Mouse (Mus musculus) layer of hippocampus, postnatal 36 days (tissue): Measurements from ENCODE around the gene Rapgef4. TPM values are rescaled to one million over a fixed set of nuclear protein-coding genes. Genes with fewer than 3 reads are reported as not detected.
A peak's percentile ranks its signal among the peaks of the same experiment; 100 is the strongest.

ENCODE experiments used
- DNase-seq, 2 experiments: peaks; one replicate each; pipeline ENCODE4 v3.0.0; 2022
- total RNA-seq, 2 experiments: library from RNA; stranded (reverse); gene quantifications; 2 replicates each; pipeline ENCODE4 v1.2.3; 2021

The Rapgef4 gene
- total RNA-seq, 2 experiments from 2014 or later: 339 to 358 TPM

DNA sequence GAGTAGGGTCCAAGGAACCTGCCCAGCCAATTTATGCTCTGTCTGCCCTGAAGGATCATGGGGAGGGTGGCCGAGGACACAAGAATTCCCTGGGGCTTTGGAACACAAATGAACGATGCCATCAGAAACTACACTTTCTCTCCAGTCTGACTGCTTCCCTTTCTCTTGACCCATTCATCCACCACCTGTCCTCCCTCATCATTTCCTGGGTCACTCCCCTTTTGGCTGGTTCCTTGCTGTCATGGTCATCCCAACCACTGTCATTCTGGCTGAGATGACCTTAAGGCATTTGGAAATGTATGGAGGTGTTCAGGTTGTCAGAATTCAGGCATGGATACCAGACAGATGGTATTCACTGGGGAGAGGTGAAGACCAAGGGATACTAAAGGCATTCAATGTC, 200.4 kb downstream of the Rapgef4 start:
- DNase-seq: no peak

- no peak for DNase-seq
Observed at GRCm38 (mm10) chr2:72183751-72184150, 202.7 kb downstream of the Rapgef4 start.

- no peak for DNase-seq
Observed at GRCm38 (mm10) chr2:72196190-72196965, 215.3 kb downstream of the Rapgef4 start.

DNA sequence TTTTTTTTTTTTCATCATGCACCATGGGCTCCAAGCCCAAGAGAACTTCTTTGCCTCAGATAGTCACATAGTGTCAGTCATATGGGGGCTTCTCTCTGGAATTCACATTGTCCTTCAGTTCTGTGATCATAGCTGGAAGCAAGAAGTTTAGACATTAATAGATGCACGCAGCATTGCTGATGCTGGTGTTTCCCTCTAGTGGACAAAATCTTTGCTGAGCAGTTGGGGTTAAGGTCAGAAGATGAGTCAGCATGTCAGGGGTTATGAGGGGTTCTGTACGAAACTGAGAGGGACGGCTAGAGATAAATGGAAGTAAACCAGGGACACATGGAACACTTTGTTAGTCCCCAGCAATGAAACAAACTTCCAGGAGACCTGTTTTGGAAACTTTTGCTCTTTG, 216.0 kb downstream of the Rapgef4 start:
- DNase-seq: no peak

GRCm38 (mm10) chr2:72199451-72199850, 218.4 kb downstream of the Rapgef4 start:
- no peak for DNase-seq

DNA sequence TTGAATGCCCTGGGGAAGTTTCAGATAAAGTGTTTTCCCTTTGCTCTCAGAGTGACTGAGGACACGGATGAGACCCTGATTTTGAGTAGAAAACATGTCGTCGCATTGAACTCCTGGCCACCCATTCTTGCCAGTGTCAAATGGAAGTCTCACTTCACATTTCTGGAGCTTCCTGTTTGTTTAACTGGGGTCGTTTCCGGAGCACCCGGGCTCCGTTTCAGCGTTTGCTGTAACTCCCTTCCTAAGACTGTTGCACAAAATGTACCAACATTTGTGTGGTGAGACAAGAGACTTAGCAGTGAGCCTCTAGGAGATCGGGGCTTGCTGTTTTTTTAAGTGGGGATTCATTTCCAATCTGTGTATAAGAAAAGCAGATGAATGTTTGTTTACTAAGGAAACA, 220.5 kb downstream of the Rapgef4 start:
- no peak for DNase-seq

DNA sequence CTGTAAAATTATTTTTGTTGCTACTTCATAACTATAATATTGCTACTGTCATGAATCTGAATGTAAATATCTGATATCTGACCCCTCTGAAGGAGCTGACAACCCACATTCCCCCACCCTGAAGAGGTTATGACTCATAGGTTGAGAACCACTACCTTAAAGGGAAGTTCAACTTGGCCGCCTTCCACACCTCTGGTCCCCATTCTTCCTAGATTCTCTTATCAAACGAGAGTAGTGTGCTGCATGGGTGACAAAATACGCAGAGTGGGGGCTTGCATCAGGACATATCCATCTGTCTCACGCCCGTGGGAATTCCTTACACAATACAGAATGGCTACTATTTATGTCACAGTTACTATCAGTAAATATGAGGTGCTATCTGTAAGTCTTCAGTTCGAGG, 221.2 kb downstream of the Rapgef4 start:
- DNase-seq: no peak

GRCm38 (mm10) chr2:72203609-72204008, 222.6 kb downstream of the Rapgef4 start:
- DNase-seq: peak; percentile 64 to 76

- no peak for DNase-seq
Observed at GRCm38 (mm10) chr2:72205869-72206268, 224.8 kb downstream of the Rapgef4 start.

- no peak for DNase-seq
Observed at GRCm38 (mm10) chr2:72206530-72207248, 225.6 kb downstream of the Rapgef4 start.

DNA sequence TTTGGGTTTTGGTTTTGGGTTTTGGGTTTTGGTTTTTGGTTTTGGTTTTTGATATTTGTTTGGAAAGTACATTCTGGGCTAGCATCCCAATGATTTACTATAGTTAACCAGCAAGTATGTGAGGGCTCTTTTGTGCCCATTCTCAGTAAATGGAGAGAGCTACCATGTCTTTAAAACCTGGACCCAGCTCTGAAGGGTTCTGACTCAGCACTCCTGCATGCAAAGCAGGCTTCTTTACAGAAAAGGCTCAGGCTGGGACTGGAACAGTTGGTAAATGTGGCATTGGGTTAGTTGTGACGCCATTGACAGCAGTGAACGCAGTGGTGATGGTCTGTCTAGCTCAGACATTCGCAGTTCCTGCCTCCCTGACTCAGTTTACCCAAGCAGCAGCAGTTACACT, 236.3 kb downstream of the Rapgef4 start:
- no peak for DNase-seq

GRCm38 (mm10) chr2:72219921-72220320, 238.9 kb downstream of the Rapgef4 start:
- no peak for DNase-seq

- no peak for DNase-seq
Observed at GRCm38 (mm10) chr2:72221283-72221682, 240.2 kb downstream of the Rapgef4 start.

GRCm38 (mm10) chr2:72221706-72222105, 240.7 kb downstream of the Rapgef4 start:
- DNase-seq: no peak

- no peak for DNase-seq
Observed at GRCm38 (mm10) chr2:72222276-72222675, 241.2 kb downstream of the Rapgef4 start.

DNA sequence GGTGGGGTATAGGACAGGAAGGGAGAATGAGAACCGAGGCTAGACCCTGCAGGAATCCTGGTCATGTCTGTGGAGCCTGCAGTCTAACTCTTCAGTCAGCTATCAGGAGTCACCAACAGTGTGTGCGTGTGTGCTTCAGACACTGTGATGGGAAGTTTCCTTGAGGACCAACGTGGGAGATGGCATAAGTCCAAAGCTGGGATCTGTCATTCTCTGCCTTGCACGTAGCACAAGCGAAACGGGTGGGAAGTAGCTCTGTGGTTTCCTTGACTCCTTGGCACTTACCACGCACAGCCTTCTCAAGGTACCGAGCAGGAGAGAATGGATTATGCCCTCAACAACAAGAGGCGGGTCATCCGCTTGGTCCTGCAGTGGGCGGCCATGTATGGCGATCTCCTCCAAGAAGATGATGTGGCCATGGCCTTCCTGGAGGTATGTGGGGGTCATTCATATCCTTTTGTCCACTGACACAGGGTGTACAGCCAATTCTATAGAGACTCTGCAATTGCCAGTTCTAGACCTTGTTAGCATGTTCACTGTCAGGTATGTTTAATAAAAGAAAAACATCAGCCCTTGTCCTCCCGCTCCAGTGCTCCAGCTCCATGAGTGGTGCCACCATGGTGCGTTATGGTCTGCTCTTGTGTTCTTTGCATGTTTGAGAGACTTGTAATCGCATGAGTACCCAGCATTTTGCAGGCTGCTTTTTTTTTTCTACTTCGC, 241.9 kb downstream of the Rapgef4 start:
- DNase-seq: no peak

- DNase-seq: no peak
Observed at GRCm38 (mm10) chr2:72223479-72223878, 242.4 kb downstream of the Rapgef4 start.

GRCm38 (mm10) chr2:72226006-72226405, 245.0 kb downstream of the Rapgef4 start:
- DNase-seq: no peak

DNA sequence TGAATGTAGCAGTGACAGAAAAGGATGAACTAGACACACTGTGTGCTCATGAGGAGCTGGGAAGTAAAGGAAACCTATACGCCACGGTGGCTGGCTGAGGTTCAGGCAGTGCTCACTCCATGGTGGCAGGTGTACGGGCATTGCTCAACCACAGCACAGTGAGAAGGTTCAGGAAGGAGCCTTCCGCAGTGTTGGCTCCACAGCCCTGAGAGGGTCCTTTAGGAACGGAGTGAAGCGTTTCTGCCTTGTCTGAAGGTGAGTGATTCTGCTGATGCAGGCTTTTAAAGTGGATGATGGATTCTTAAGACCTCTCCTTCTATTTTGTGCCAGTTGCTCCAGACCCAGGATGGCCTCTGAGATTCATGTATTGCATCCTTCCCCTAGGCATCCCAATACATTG, 246.4 kb downstream of the Rapgef4 start:
- no peak for DNase-seq

DNA sequence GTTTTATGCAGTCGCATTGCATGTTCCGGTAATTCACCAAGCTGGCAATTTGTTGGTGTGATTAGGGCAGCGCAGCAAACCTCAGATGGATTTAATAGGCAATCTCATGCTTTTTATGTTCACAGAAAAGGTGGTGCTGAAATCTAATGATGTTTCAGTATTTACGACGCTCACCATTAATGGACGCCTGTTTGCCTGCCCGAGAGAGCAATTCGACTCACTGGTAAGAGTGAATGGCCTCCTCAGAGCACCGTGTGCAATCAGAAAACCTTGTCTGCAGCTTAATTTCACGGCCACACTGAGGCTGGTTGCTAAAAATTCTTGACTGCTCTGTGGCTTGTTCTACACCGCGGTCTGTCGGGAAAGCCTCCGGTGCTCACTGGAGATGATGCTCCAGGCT, 247.8 kb downstream of the Rapgef4 start:
- DNase-seq: no peak

- no peak for DNase-seq
Observed at GRCm38 (mm10) chr2:72230545-72230944, 249.5 kb downstream of the Rapgef4 start.

GRCm38 (mm10) chr2:72234085-72234484, 253.0 kb downstream of the Rapgef4 start:
- DNase-seq: no peak

DNA sequence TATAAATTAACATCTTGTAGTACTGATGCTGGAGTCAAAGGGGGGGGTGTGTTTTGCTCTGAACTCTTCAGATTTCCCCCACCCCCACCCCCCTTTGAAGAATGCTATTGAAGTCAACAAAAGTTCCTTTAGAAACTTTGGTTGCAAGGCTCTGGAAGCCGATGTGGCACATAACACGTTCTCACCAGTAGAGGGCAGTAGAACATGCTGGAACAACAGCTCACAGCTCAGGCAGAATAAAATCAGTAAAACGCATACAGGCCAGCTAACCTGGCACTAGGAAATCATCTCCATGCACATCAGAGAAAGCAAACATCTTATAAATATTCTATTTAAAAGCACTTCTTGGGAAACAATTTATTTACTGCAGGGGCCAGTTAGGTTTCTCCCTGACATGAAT, 253.9 kb downstream of the Rapgef4 start:
- DNase-seq: peak; percentile 57 to 74
